Mouse (Mus musculus): ENCODE measurements around the gene Mboat7.

- no peak for TF ChIP-seq CTCF (IDR thresholded peaks at IDR 0.05; ENCODE audit: borderline replicate concordance, extremely low read depth, insufficient read depth, insufficient read length)
- peak; percentile 28; the same call in 1 of the 2 replicates for TF ChIP-seq POLR2A (IDR thresholded peaks at IDR 0.05; ENCODE audit: borderline replicate concordance, extremely low read depth, insufficient read depth, insufficient read length, poor library complexity, severe bottlenecking)
Measured at GRCm38 (mm10) chr7:3629543-3630477, 63.5 kb downstream of the Mboat7 start, which contains the start of the genes Tfpt and Prpf31.

Data from brain, embryonic 14.5 days (tissue).